Mouse (Mus musculus) liver, embryonic 14 days (tissue): ENCODE results near the gene Rpl39. TPM values are rescaled to one million over a fixed set of nuclear protein-coding genes. Genes with fewer than 3 reads are reported as not detected.

Experiments used
- polyA plus RNA-seq: library from polyadenylated mRNA; depleted of rRNA; stranded (reverse); fragments of >200 nt; gene quantifications from 2 replicates; pipeline ENCODE4 v1.2.3, GENCODE M21; 2012; rRNA removed

Rpl39 gene
- 605 and 630 TPM in 2 replicates for polyA plus RNA-seq

GRCm38 (mm10) chrX:37084927-37085660 is at the start of gene Rpl39:
Rpl39 (minus strand) TSS chrX:37085402.

GRCm38 (mm10) chrX:37126671-37127358 is 41.6 kb upstream of the Rpl39 start, which contains the start of gene Nkap:
Nkap (plus strand) TSS chrX:37126795.

GRCm38 (mm10) chrX:37110193-37110880 is 25.1 kb upstream of the Rpl39 start, which contains the start of gene Upf3b:
Upf3b (minus strand) TSS chrX:37110322.

GRCm38 (mm10) chrX:37048066-37048889 is 36.9 kb downstream of the Rpl39 start, which contains the start of gene Sowahd:
Sowahd (plus strand) TSS chrX:37048845.

Other genes starting within 250 kb of the Rpl39 start
- 15.9 and 20.7 TPM in 2 replicates for gene Ube2a, start 211.5 kb downstream of the Rpl39 start, polyA plus RNA-seq
- gene C330007P06Rik, start 211.3 kb downstream of the Rpl39 start, polyA plus RNA-seq = 6.6 and 7.8 TPM in 2 replicates
- 3.2 and 3.3 TPM in 2 replicates for gene Nkrf, start 182.5 kb downstream of the Rpl39 start, polyA plus RNA-seq
- 3.3 and 3.5 TPM in 2 replicates for gene Sept6, start 93.6 kb downstream of the Rpl39 start, polyA plus RNA-seq
- 0.02 and 0.06 TPM in 2 replicates for gene Sowahd, start 36.6 kb downstream of the Rpl39 start, polyA plus RNA-seq
- gene Upf3b, start 24.9 kb upstream of the Rpl39 start, polyA plus RNA-seq = 16.0 and 16.5 TPM in 2 replicates
- 2.4 and 2.7 TPM in 2 replicates for gene Nkap, start 41.4 kb upstream of the Rpl39 start, polyA plus RNA-seq
- not detected in 2 replicates for gene Akap14, start 83.4 kb upstream of the Rpl39 start, polyA plus RNA-seq
- 175 and 177 TPM in 2 replicates for gene Ndufa1, start 105.8 kb upstream of the Rpl39 start, polyA plus RNA-seq
- gene Rnf113a1, start 105.8 kb upstream of the Rpl39 start, polyA plus RNA-seq = 1.7 and 2.0 TPM in 2 replicates
- gene Gm9, start 125.6 kb upstream of the Rpl39 start, polyA plus RNA-seq = 0.03 TPM in 1 of 2 replicates, not detected in the other
- not detected in 2 replicates for gene Rhox1, start 136.9 kb upstream of the Rpl39 start, polyA plus RNA-seq
- not detected in 2 replicates for gene Rhox2a, start 159.6 kb upstream of the Rpl39 start, polyA plus RNA-seq
- not detected in 2 replicates for gene Rhox3a, start 164.5 kb upstream of the Rpl39 start, polyA plus RNA-seq
- gene Rhox4a, start 179.9 kb upstream of the Rpl39 start, polyA plus RNA-seq = not detected in 2 replicates